Mouse (Mus musculus) embryonic facial prominence, embryonic 12.5 days (tissue): ENCODE data around the gene Adcy6. TPM values are rescaled to one million over a fixed set of nuclear protein-coding genes. Genes with fewer than 3 reads are reported as not detected.

ENCODE experiments used
- ATAC-seq: fragments of 200-750 bp; cut with Nextera tagmentation; 2 replicates; pipeline ENCODE4 v1.8.0; 2017; ENCODE audit not compliant: insufficient number of reproducible peaks, insufficient read depth, low FRiP score, low TSS enrichment
- H3K27ac ChIP-seq: fragments of 300-500 bp; sonication (generic); 2 replicates; pipeline ENCODE4 v1.5.1; 2016; ENCODE audit warnings: mild to moderate bottlenecking
- H3K27me3 ChIP-seq: fragments of 300-500 bp; sonication (generic); 2 replicates; pipeline ENCODE4 v1.6.1; 2016; ENCODE audit warnings: mild to moderate bottlenecking, moderate library complexity
- H3K36me3 ChIP-seq: fragments of 300-500 bp; sonication (generic); 2 replicates; pipeline ENCODE4 v1.6.1; 2016; ENCODE audit warnings: mild to moderate bottlenecking
- H3K4me1 ChIP-seq: fragments of 300-500 bp; sonication (generic); 2 replicates; pipeline ENCODE4 v1.6.1; 2016
- H3K4me2 ChIP-seq: fragments of 300-500 bp; sonication (generic); replicated peaks from 2 replicates; pipeline ENCODE4 v1.6.1; 2016; ENCODE audit warnings: mild to moderate bottlenecking, moderate library complexity
- H3K4me3 ChIP-seq: fragments of 300-500 bp; sonication (generic); 2 replicates; pipeline ENCODE4 v1.5.1; 2016; ENCODE audit warnings: mild to moderate bottlenecking
- H3K9ac ChIP-seq: fragments of 300-500 bp; sonication (generic); 2 replicates; pipeline ENCODE4 v1.6.1; 2016; ENCODE audit warnings: mild to moderate bottlenecking, moderate library complexity
- H3K9me3 ChIP-seq: fragments of 300-500 bp; sonication (generic); 2 replicates; pipeline ENCODE4 v1.6.1; 2016; ENCODE audit warnings: mild to moderate bottlenecking, moderate library complexity
- WGBS: fragments of 180-500 bp; shearing (Covaris S2); methylation state at CpG from one replicate; pipeline ENCODE4 v1.1.7; 2016; 5-methylcytosine and 5-hydroxymethylcytosine counted together
- polyA plus RNA-seq: library from polyadenylated mRNA; unstranded; fragments of >200 nt; fragmentation: Nextera tagmentation; extraction: Ambion mirVana; gene quantifications from 2 replicates; pipeline ENCODE4 v1.2.1, GENCODE M21; 2016

Adcy6 gene
- polyA plus RNA-seq, 1 experiment from 2014 or later = 18.7 TPM

GRCm38 (mm10) chr15:98610131-98610633, 306 bp upstream of the Adcy6 start:
- H3K4me1 ChIP-seq = peaks cover 31% of the 10 kb centered on the region
- 2% methylated on average over 12 of the region's 12 CpGs for WGBS
- H3K4me2 ChIP-seq = peak overlapping the region; percentile 96
- no peaks in the 10 kb centered on the region for H3K9me3 ChIP-seq
- H3K36me3 ChIP-seq = no peaks in the 10 kb centered on the region
- H3K27ac ChIP-seq = peak overlapping the region; percentile 77
- peak overlapping the region; percentile 71 for H3K4me3 ChIP-seq
- ATAC-seq = no peak
- H3K9ac ChIP-seq = peak overlapping the region; percentile 94
- H3K27me3 ChIP-seq = no peaks in the 10 kb centered on the region

- Histone ChIP-seq H3K9me3 (no peaks in the 10 kb centered on the region), H3K9ac (peak overlapping the region; percentile 94), H3K4me3 (peak overlapping the region; percentile 71), H3K4me1 (peaks cover 25% of the 10 kb centered on the region), H3K36me3 (peaks cover 9% of the 10 kb centered on the region), H3K4me2 (peak overlapping the region; percentile 96), H3K27ac (peak overlapping the region; percentile 77), H3K27me3 (no peaks in the 10 kb centered on the region)
- peak; percentile 52; the same call in 1 of the 2 replicates for ATAC-seq
- WGBS = 1% methylated on average over 15 of the region's 26 CpGs
These were observed 1.1 kb downstream of the Adcy6 start for GRCm38 (mm10) chr15:98608784-98609250.

DNA sequence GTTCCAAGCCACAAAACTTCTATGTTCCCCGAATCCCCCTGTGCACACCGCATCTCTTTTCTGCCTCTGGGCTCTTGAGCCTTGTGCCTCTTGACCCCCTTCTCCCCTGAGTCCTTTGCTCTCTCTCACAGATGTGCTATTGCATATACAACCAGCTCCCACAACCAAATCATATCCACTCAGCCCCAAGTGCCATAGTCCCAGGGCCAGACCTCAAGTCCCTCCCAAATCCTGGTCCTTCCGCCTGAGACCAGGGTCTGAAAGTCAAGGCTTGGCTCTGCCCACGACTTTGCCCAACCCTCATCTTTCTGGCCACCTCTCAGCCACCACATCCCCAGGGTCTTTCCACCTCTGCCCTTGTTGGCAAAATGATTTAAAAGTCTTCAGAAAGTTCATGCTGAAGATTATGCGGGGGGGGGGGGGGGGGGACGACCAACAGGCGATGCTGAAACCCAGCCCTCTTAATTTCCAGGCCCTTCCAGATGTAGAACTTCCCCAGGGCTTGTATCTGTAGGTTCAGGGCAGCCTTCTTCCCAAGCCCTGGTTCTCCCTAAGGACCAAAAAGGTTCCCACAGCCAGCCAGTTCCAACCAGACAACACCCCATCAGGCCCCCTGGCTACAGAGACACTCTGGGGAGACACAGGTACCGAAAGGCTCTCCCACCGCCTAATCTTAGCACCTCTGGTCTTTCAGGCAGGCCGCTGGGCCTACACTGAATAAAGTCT, 1.7 kb downstream of the Adcy6 start:
- peaks cover 31% of the 10 kb centered on the region for H3K4me1 ChIP-seq
- 3% methylated on average over 10 of the region's 10 CpGs for WGBS
- H3K27ac ChIP-seq = peak overlapping the region; percentile 77

DNA sequence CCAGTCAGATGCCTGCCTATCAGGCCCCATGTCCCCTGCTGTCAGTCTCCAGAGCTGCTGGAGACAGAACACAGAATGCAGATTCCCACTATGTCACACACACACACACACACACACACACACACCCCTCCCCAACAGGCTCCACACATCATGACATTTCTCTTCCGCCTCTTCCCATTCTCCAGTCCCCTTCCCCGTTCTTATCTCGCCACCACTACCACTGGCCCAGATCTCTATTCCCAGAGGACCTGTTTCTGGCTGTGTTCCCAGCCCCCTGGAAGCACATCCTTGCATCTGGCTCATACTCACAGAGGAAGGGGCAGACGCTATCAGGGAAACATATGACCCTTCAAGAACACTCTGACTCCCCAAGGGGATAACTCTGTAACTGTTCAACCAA, 2.3 kb downstream of the Adcy6 start:
- H3K27ac ChIP-seq = no peak overlapping the region
- peak overlapping the region; percentile 71 for H3K4me3 ChIP-seq
- 28% methylated on average over 4 of the region's 4 CpGs for WGBS
- no peaks in the 10 kb centered on the region for H3K9me3 ChIP-seq
- ATAC-seq = no peak
- peak overlapping the region; percentile 96 for H3K4me2 ChIP-seq
- peaks cover 21% of the 10 kb centered on the region for H3K36me3 ChIP-seq
- H3K9ac ChIP-seq = 0 out of 2 replicates have a peak overlapping the region, but pooled peaks have one; percentile 4
- H3K27me3 ChIP-seq = no peaks in the 10 kb centered on the region
- H3K4me1 ChIP-seq = peaks cover 37% of the 10 kb centered on the region

More for the DNA sequence above, 1.7 kb downstream of the Adcy6 start:
- Histone ChIP-seq H3K36me3 (peaks cover 15% of the 10 kb centered on the region), H3K4me2 (peak overlapping the region; percentile 96), H3K27me3 (no peaks in the 10 kb centered on the region), H3K9ac (peak overlapping the region; percentile 94), H3K9me3 (no peaks in the 10 kb centered on the region), H3K4me3 (peak overlapping the region; percentile 71)
- ATAC-seq = no peak

- H3K4me3 ChIP-seq = no peak overlapping the region
- no peak for ATAC-seq
- H3K9me3 ChIP-seq = no peaks in the 10 kb centered on the region
- H3K9ac ChIP-seq = no peak overlapping the region
- H3K4me2 ChIP-seq = no peak overlapping the region
- no peak overlapping the region for H3K27ac ChIP-seq
- WGBS = 68% methylated on average over 9 of the region's 9 CpGs
- H3K4me1 ChIP-seq = peaks cover 46% of the 10 kb centered on the region
- peaks cover 26% of the 10 kb centered on the region for H3K36me3 ChIP-seq
- H3K27me3 ChIP-seq = no peaks in the 10 kb centered on the region
These were observed 3.1 kb downstream of the Adcy6 start for GRCm38 (mm10) chr15:98606739-98607138.

DNA sequence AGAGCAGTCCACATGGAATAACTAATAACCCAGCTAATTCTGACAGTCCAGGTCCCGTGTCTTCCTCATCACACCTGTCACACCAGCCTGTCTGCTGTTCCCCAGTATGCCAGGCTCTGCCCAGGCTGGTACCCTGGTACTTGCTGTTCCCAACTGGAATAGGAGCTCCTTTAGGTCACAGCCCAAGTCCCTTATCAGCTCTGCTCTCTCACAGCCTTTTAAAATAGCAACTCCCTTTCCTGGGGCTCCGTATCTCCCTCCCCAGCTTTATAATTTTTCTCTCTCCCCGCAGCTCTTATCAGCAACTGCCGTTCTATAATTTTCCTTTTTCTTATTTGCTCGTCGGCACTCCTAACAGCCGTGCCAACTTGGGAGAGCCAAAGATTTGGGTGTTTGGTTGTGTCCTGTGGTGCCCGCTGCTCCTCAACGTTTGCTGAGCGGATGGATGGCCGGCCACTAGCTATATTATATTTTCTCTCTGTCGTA, 3.8 kb downstream of the Adcy6 start:
- WGBS = 94% methylated on average over 12 of the region's 12 CpGs
- no peaks in the 10 kb centered on the region for H3K9me3 ChIP-seq
- no peak for ATAC-seq
- peaks cover 32% of the 10 kb centered on the region for H3K36me3 ChIP-seq
- no peak overlapping the region for H3K27ac ChIP-seq
- peaks cover 47% of the 10 kb centered on the region for H3K4me1 ChIP-seq
- no peaks in the 10 kb centered on the region for H3K27me3 ChIP-seq
- H3K4me3 ChIP-seq = no peak overlapping the region
- H3K4me2 ChIP-seq = no peak overlapping the region
- no peak overlapping the region for H3K9ac ChIP-seq

GRCm38 (mm10) chr15:98604041-98604575, 5.8 kb downstream of the Adcy6 start:
- no peak overlapping the region for H3K4me2 ChIP-seq
- H3K4me3 ChIP-seq = no peak overlapping the region
- H3K9me3 ChIP-seq = no peaks in the 10 kb centered on the region
- peaks cover 47% of the 10 kb centered on the region for H3K4me1 ChIP-seq
- ATAC-seq = no peak
- H3K9ac ChIP-seq = no peak overlapping the region
- no peak overlapping the region for H3K27ac ChIP-seq
- H3K36me3 ChIP-seq = peaks cover 50% of the 10 kb centered on the region
- no peaks in the 10 kb centered on the region for H3K27me3 ChIP-seq
- 92% methylated on average over 24 of the region's 24 CpGs for WGBS

- Histone ChIP-seq H3K9me3 (no peaks in the 10 kb centered on the region), H3K27me3 (no peaks in the 10 kb centered on the region), H3K36me3 (peaks cover 61% of the 10 kb centered on the region), H3K9ac (peak overlapping the region; percentile 51), H3K27ac (no peak overlapping the region; the same call in 1 of the 2 replicates), H3K4me1 (peaks cover 40% of the 10 kb centered on the region), H3K4me3 (0 out of 2 replicates have a peak overlapping the region, but pooled peaks have one; percentile 4), H3K4me2 (peak overlapping the region; percentile 40; the same call in 1 of the 2 replicates)
- ATAC-seq = no peak
- WGBS = 57% methylated on average over 4 of the region's 4 CpGs
These were observed 6.9 kb downstream of the Adcy6 start for GRCm38 (mm10) chr15:98602921-98603458.

DNA sequence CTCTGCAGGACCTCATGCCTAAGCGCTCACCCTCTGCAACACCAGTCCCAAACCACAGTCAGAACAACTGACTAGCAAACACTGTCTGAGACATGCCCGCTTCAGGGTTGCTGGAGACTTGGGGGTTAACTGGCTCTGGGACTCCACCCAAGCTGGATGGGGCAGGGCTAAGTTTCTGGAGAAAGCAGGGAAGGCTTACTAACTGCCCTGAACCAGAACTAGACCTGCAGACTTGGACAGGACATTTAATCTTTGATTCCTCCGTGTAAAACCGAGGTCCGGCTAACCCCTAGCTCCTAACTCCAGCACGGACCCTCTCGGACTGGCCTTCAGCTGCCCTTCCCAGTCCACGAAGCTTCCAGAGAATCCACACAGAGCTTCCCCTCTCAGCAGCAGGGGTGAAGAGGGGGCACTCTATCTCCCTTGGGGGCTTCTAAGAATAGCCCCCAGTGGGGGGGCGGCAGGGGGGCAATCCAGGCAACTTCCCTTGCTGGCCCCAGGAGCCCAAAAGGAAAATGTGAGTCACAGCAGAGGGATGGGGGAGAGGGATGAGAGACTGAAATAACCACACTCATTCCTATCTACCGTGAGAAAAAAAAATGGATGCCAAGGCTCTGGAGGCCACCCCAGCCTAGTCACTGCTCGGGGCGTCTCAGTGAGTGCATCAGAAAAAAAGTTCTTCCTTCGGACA, 7.5 kb downstream of the Adcy6 start:
- H3K9me3 ChIP-seq = no peaks in the 10 kb centered on the region
- peaks cover 33% of the 10 kb centered on the region for H3K4me1 ChIP-seq
- no peak for ATAC-seq
- H3K27ac ChIP-seq = peak overlapping the region; percentile 50
- 0 out of 2 replicates have a peak overlapping the region, but pooled peaks have one; percentile 4 for H3K4me3 ChIP-seq
- H3K27me3 ChIP-seq = no peaks in the 10 kb centered on the region
- peak overlapping the region; percentile 40 for H3K4me2 ChIP-seq
- H3K36me3 ChIP-seq = peaks cover 68% of the 10 kb centered on the region
- peak overlapping the region; percentile 51 for H3K9ac ChIP-seq
- WGBS = 57% methylated on average over 13 of the region's 13 CpGs

DNA sequence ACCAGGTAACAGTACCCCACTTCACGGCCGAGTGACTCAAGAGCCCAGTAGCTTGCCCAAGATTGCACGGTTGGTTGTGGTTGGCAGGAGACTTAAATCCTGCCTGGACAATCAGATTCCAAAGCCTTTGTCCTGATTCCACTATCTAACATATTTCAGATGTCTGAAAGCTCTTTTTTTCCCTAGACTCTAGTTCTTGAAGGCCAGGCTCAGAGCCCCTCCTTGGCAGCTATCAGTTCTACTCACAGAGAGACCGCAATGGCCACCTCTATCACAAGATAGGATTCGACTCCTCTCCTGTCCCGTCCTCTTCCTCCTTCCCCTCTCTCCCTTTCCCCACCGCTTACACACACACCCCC, 8.1 kb downstream of the Adcy6 start:
- no peak overlapping the region for H3K4me3 ChIP-seq
- no peak for ATAC-seq
- 0 out of 2 replicates have a peak overlapping the region, but pooled peaks have one; percentile 51 for H3K9ac ChIP-seq
- peak overlapping the region; percentile 40 for H3K4me2 ChIP-seq
- H3K4me1 ChIP-seq = peaks cover 28% of the 10 kb centered on the region
- H3K36me3 ChIP-seq = peaks cover 73% of the 10 kb centered on the region
- 75% methylated on average over 7 of the region's 7 CpGs for WGBS
- H3K27me3 ChIP-seq = no peaks in the 10 kb centered on the region
- no peaks in the 10 kb centered on the region for H3K9me3 ChIP-seq
- peak overlapping the region; percentile 41; the same call in 1 of the 2 replicates for H3K27ac ChIP-seq

DNA sequence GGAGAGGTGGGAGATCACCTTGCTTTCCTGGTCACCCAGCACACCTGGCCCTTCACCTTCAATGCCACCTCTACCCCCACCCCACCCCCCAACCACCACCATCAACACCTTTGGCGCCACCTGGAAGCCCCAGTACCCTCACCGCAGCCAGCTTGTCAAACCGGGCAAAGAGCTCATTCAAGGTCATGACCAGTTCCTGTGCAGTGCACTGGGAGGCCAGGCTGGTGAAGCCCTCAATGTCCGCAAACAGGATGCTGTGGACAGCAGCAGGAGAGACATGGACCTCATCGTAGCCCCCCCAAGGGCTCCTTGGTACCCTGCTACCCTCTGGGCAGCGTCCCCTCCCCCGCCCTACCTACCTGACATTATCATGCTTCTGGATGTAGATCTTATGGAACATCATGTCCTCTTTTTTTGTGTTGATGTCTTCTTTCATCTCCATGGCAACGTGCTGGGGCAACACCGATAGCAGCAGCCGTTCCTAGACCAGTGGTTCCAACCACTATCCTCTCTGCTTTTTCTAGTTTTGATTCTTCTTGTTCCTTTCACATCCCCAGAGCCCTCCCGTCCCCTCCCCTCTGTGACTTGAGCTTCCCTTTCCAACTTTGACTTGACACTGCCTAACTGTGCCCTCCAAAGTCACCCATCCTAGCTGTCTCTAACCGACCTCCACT, 9.7 kb downstream of the Adcy6 start:
- H3K4me1 ChIP-seq = peaks cover 24% of the 10 kb centered on the region
- no peak for ATAC-seq
- no peak overlapping the region for H3K4me2 ChIP-seq
- H3K9me3 ChIP-seq = no peaks in the 10 kb centered on the region
- no peak overlapping the region for H3K27ac ChIP-seq
- no peak overlapping the region for H3K9ac ChIP-seq
- WGBS = 90% methylated on average over 12 of the region's 12 CpGs
- H3K4me3 ChIP-seq = no peak overlapping the region
- H3K36me3 ChIP-seq = peaks cover 89% of the 10 kb centered on the region
- no peaks in the 10 kb centered on the region for H3K27me3 ChIP-seq
